Mouse (Mus musculus) heart, embryonic 11.5 days (tissue): ENCODE measurements around the gene Klk1b16. TPM values are rescaled to one million over a fixed set of nuclear protein-coding genes. Genes with fewer than 3 reads are reported as not detected.
"Not testable (repeated sequence)": the region's sequence is repeated elsewhere in the genome, so short reads cannot be mapped to it uniquely, and the experiment has no call there.

Experiments
- ATAC-seq: fragments of 200-750 bp; cut with Nextera tagmentation; replicated peaks from 2 replicates; pipeline ENCODE4 v1.8.0; 2017; ENCODE audit warnings: moderate library complexity; ENCODE audit not compliant: insufficient number of reproducible peaks, low FRiP score, low TSS enrichment
- H3K27ac ChIP-seq: fragments of 300-500 bp; sonication (generic); 2 replicates; pipeline ENCODE4 v1.5.1; 2014; ENCODE audit warnings: mild to moderate bottlenecking, low read depth, low read length
- H3K27me3 ChIP-seq: fragments of 300-500 bp; sonication (generic); 2 replicates; pipeline ENCODE4 v1.6.1; 2014; ENCODE audit warnings: mild to moderate bottlenecking, low read length, mixed read lengths; ENCODE audit not compliant: control insufficient read depth, insufficient read depth
- H3K36me3 ChIP-seq: fragments of 300-500 bp; sonication (generic); 2 replicates; pipeline ENCODE4 v1.6.1; 2014; ENCODE audit warnings: mild to moderate bottlenecking, low read length, moderate library complexity, mixed read lengths; ENCODE audit not compliant: control insufficient read depth, insufficient read depth
- H3K4me1 ChIP-seq: fragments of 300-500 bp; sonication (generic); 2 replicates; pipeline ENCODE4 v1.6.1; 2014; ENCODE audit warnings: low read length; ENCODE audit not compliant: control insufficient read depth, insufficient read depth
- H3K4me2 ChIP-seq: fragments of 300-500 bp; sonication (generic); 2 replicates; pipeline ENCODE4 v1.6.1; 2014; ENCODE audit warnings: mild to moderate bottlenecking, moderate library complexity
- H3K4me3 ChIP-seq: fragments of 300-500 bp; sonication (generic); 2 replicates; pipeline ENCODE4 v1.5.1; 2014; ENCODE audit warnings: low read depth, low read length
- H3K9ac ChIP-seq: fragments of 300-500 bp; sonication (generic); 2 replicates; pipeline ENCODE4 v1.6.1; 2014; ENCODE audit warnings: mild to moderate bottlenecking, low read depth, low read length, moderate library complexity
- H3K9me3 ChIP-seq: fragments of 300-500 bp; sonication (generic); replicated peaks from 2 replicates; pipeline ENCODE4 v1.6.1; 2016; ENCODE audit warnings: low read length; ENCODE audit not compliant: control insufficient read depth
- whole genome bisulfite sequencing: fragments of 180-500 bp; shearing (Covaris S2); extraction: QIAGEN DNeasy Blood & Tissue Kit; methylation state at CpG from one replicate; pipeline ENCODE4 v1.1.7; 2014; ENCODE audit not compliant: insufficient replicate concordance; 5-methylcytosine and 5-hydroxymethylcytosine counted together
- polyA plus RNA-seq: library from polyadenylated mRNA; unstranded; fragments of >200 nt; fragmentation: Nextera tagmentation; extraction: Ambion mirVana; gene quantifications from 2 replicates; pipeline ENCODE4 v1.2.1, GENCODE M21; 2014

Klk1b16 gene
- polyA plus RNA-seq = not detected in 2 replicates

DNA sequence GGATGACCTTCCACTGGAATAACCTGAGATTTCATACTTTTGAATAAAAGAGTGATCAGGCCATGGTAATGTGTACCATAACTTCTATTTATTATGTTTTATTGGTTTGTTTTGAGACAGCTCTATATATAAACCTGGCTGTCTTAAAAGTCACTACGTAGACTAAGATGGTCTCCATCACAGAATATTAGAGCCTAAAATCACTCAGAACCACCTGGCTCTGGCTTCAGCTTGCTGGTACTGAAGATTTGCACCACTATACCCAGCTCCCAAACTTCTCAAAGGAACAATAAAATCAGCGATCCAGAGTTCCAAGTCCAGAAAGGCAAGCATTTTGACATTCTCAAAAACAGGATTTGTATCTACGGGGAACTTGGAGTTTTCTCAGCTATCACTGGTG, at the start of gene Klk1b16:
Gene Klk1b16 (plus strand): TSS at position 301 of the 400 bp plus-strand sequence.
- no peak for ATAC-seq
- H3K9me3 ChIP-seq = no peaks in the 10 kb centered on the region

DNA sequence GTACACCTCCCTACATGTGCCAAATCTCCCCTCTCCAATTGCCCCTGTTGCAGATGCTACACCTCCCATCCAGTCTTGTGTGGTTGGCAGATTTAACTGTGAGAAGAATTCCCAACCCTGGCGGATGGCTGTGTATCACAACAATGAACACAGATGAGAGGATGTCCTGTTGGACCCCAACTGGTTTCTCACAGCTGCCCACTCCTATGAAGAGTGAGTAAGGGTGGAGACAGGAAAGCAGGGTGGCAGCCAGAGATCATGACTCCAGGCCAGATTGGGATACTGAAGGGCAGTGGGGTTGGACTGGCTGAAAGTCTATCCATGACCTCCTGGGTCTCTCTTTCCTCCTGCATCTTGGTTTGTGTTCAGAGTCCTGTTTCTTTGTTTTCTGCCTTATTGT, 40.5 kb upstream of the Klk1b16 start:
- no peaks in the 10 kb centered on the region for H3K9me3 ChIP-seq
- no peaks in the 10 kb centered on the region for H3K27me3 ChIP-seq
- no peak overlapping the region for H3K4me3 ChIP-seq
- H3K4me2 ChIP-seq = no peak overlapping the region
- H3K36me3 ChIP-seq = no peaks in the 10 kb centered on the region
- WGBS = 73% methylated on average over 1 of the region's 1 CpGs
- no peak overlapping the region for H3K9ac ChIP-seq
- ATAC-seq = no peak
- no peaks in the 10 kb centered on the region for H3K4me1 ChIP-seq
- no peak overlapping the region for H3K27ac ChIP-seq

More for the DNA sequence above, at the start of gene Klk1b16:
- no peaks in the 10 kb centered on the region for H3K27me3 ChIP-seq
- H3K27ac ChIP-seq = no peak within 1 kb of the TSS
- H3K36me3 ChIP-seq = no peaks in the 10 kb centered on the region
- H3K4me3 ChIP-seq = no peak within 1 kb of the TSS
- no peak within 1 kb of the TSS for H3K4me2 ChIP-seq
- WGBS = 78% methylated on average over 3 of the region's 3 CpGs
- H3K4me1 ChIP-seq = no peaks in the 10 kb centered on the region
- no peak within 1 kb of the TSS for H3K9ac ChIP-seq

DNA sequence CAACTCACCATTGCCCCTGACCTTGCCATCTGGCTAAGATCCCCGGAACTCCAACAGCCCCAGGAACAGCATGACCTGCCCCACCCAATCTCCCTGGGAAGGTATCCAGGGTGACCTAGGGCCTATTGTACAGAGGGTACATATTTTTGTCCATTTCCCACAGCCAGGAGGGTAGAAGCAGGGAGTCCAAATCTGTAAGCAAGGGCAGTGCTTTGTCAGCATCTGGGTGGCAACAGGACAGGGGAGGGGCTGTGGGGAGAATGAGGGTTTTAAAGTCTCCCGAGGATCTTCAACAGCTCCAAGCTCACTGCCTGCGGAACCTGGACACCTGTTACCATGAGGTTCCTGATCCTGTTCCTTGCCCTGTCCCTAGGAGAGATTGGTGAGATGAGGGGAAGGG, 34.5 kb upstream of the Klk1b16 start, which contains the start of gene Klk1b21:
Gene Klk1b21 (plus strand): TSS at position 301 of the 400 bp plus-strand sequence.
- WGBS = 72% methylated on average over 3 of the region's 3 CpGs
- H3K36me3 ChIP-seq, ATAC-seq, H3K27me3 ChIP-seq, H3K27ac ChIP-seq, H3K9ac ChIP-seq, H3K4me1 ChIP-seq, H3K4me3 ChIP-seq, H3K9me3 ChIP-seq, H3K4me2 ChIP-seq: not testable (repeated sequence)

DNA sequence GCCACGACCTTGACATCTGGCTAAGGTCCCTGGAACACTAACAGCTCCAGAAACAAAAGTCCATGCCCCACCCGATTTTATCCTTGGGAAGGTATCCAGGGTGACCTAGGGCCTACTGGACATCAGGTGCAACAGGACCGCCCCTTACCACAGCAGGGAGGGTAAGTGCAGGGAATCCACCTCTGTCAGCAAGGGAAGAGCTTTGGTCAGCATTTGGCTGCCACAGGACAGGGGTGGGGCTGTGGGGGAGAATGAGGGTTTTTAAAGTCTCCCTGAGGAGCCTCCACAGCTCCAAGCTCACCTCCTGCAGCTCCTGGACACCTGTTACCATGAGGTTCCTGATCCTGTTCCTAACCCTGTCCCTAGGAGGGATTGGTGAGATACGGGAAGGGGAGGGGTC, 24.2 kb upstream of the Klk1b16 start, which contains the start of gene Klk1b22:
Gene Klk1b22 (plus strand): TSS at position 301 of the 400 bp plus-strand sequence.
- 53% methylated on average over 4 of the region's 4 CpGs for WGBS
- H3K9ac ChIP-seq = no peak within 1 kb of the TSS
- no peak within 1 kb of the TSS for H3K27ac ChIP-seq

DNA sequence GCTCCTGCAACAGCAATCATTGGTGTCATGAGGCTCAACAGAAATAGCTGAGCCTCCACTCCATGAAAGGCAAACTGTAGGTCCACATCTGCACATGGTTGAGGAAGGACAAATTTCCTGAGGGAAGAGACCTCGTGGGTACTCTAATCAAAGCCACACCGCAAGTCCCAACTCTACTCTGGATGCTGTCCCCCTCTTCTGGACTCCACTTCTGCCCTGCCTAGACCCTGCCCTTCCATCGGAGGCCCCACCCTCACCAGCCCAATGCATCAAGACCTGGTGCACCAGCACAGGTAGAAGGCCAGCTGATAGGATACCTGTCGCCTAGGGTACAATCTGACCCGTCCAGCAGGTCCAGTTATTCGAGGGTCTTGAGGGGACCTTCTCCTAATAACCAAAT, 13.1 kb upstream of the Klk1b16 start:
- H3K9ac ChIP-seq = no peak overlapping the region
- no peaks in the 10 kb centered on the region for H3K4me1 ChIP-seq
- no peaks in the 10 kb centered on the region for H3K27me3 ChIP-seq
- no peak for ATAC-seq
- no peaks in the 10 kb centered on the region for H3K36me3 ChIP-seq
- H3K4me2 ChIP-seq = no peak overlapping the region
- 84% methylated on average over 6 of the region's 6 CpGs for WGBS
- no peak overlapping the region for H3K27ac ChIP-seq
- H3K9me3 ChIP-seq = no peaks in the 10 kb centered on the region
- H3K4me3 ChIP-seq = no peak overlapping the region

More for the DNA sequence above, 24.2 kb upstream of the Klk1b16 start, which contains the start of gene Klk1b22:
- H3K4me2 ChIP-seq = no peak within 1 kb of the TSS
- no peak within 1 kb of the TSS for H3K4me3 ChIP-seq
- no peaks in the 10 kb centered on the region for H3K9me3 ChIP-seq
- H3K27me3 ChIP-seq = no peaks in the 10 kb centered on the region
- H3K36me3 ChIP-seq = no peaks in the 10 kb centered on the region
- no peaks in the 10 kb centered on the region for H3K4me1 ChIP-seq
- ATAC-seq = no peak

DNA sequence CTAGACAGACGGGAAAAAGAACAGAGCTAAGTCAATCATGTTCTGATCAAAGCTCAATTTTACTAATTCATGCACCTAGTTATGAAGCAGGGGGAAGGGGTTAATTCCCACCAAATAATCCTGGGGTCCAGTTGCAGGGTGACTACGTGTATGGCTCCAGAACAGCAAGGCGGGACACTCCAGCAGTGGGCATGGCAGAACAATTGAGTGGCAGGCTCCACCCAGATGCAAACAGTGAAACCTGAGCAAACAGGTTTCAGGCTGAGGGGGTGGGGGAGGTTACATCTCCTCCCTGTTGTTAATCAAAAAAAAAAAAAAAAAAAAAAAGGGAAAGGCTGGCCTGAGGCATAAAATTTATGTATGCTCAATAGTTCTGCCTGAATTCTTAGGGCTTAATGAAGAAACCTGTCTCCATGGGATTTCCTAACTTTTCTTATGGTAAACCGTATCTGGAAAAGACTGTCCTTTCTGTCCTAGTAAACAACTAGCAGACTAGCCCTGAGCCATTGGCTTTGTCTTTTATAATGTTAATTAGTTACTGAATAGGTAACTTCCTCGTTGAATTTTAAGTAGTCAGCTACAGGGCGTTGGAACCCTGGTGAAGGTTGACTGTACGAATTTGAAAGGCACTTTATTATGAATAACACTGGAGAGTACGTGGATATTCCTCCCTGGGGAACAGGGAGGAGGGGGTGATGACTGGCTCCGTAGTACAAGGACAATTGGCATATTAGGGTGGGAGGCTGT, 42.9 kb downstream of the Klk1b16 start:
- Histone ChIP-seq H3K27me3 (no peaks in the 10 kb centered on the region), H3K4me2 (no peak overlapping the region), H3K4me1 (no peaks in the 10 kb centered on the region), H3K27ac (no peak overlapping the region), H3K36me3 (no peaks in the 10 kb centered on the region), H3K9ac (no peak overlapping the region), H3K4me3 (no peak overlapping the region), H3K9me3 (no peaks in the 10 kb centered on the region)
- no peak for ATAC-seq
- WGBS = 73% methylated on average over 9 of the region's 9 CpGs

DNA sequence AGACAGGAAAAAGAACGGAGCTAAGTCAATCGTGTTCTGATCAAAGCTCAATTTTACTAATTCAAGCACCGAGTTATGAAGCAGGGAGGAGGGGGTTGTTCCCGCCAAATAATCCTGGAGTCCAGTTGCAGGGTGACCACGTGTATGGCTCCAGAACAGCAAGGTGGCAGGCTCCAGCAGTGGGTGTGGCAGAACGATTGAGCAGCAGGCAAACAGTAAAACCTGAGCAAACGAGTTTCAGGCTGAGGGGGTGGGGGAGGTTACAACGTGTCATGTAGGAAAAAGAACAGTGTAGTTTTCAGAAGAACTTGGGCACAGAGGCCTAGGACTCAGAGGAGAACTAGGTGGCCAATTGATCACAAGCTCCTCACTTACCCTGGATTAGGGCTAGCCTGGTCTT, 49.9 kb downstream of the Klk1b16 start:
- H3K9ac ChIP-seq, H3K4me1 ChIP-seq, H3K4me3 ChIP-seq, H3K36me3 ChIP-seq, H3K27me3 ChIP-seq, H3K27ac ChIP-seq, H3K9me3 ChIP-seq, ATAC-seq, H3K4me2 ChIP-seq: not testable (repeated sequence)
- WGBS = 61% methylated on average over 8 of the region's 8 CpGs

DNA sequence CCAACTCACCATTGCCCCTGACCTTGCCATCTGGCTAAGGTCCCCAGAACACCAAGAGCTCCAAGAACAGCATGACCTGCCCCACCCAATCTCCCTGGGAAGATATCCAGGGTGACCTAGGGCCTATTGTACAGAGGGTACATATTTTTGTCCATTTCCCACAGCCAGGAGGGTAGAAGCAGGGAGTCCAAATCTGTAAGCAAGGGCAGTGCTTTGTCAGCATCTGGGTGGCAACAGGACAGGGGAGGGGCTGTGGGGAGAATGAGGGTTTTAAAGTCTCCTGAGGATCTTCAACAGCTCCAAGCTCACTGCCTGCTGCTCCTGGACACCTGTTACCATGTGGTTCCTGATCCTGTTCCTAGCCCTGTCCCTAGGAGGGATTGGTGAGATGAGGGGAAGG, 51.4 kb downstream of the Klk1b16 start, which contains the start of gene Klk1b24:
Gene Klk1b24 (plus strand): TSS at position 301 of the 400 bp plus-strand sequence.
- H3K36me3 ChIP-seq, H3K4me2 ChIP-seq, H3K9ac ChIP-seq, ATAC-seq, H3K27me3 ChIP-seq, H3K4me1 ChIP-seq, H3K4me3 ChIP-seq, H3K9me3 ChIP-seq, H3K27ac ChIP-seq: not testable (repeated sequence)
